Mouse (Mus musculus): Measurements from ENCODE around the gene Arhgap4. TPM values are rescaled to one million over a fixed set of nuclear protein-coding genes. Genes with fewer than 3 reads are reported as not detected.

The Arhgap4 gene
- polyA plus RNA-seq, 1 experiment = 4.7 TPM

GRCm38 (mm10) chrX:73911156-73911555, 10.5 kb downstream of the Arhgap4 start:
- no peaks in the 10 kb centered on the region for H3K4me1 ChIP-seq (ENCODE audit: control insufficient read depth, insufficient read depth, low read length)
- H3K4me3 ChIP-seq (ENCODE audit: low read depth, low read length) = peak overlapping the region; percentile 30
- no peak overlapping the region for H3K27ac ChIP-seq (ENCODE audit: insufficient read depth, low read length)
- H3K9me3 ChIP-seq (replicated peaks; ENCODE audit: control insufficient read depth, insufficient read depth, low read length, poor library complexity, severe bottlenecking) = no peaks in the 10 kb centered on the region
- no peaks in the 10 kb centered on the region for H3K36me3 ChIP-seq (ENCODE audit: control insufficient read depth, insufficient read depth, low read length, poor library complexity, severe bottlenecking)
- no peak for TF ChIP-seq POLR2A (IDR thresholded peaks at IDR 0.05; ENCODE audit: insufficient read depth, low read length)
- no peak for TF ChIP-seq CTCF (IDR thresholded peaks at IDR 0.05; ENCODE audit: low read depth, low read length)
- no peak for TF ChIP-seq EP300 (IDR thresholded peaks at IDR 0.05; ENCODE audit: insufficient read depth, low read depth, low read length)
- H3K27me3 ChIP-seq (ENCODE audit: control insufficient read depth, insufficient read depth, low read length, poor library complexity, severe bottlenecking) = no peaks in the 10 kb centered on the region
- peak overlapping the region; percentile 34; the same call in 1 of the 2 replicates for H3K9ac ChIP-seq (ENCODE audit: low read depth, poor library complexity, severe bottlenecking)

- no peak for TF ChIP-seq EP300 (IDR thresholded peaks at IDR 0.05; ENCODE audit: insufficient read depth, low read depth, low read length)
- no peak for TF ChIP-seq POLR2A (IDR thresholded peaks at IDR 0.05; ENCODE audit: insufficient read depth, low read length)
- TF ChIP-seq CTCF (IDR thresholded peaks at IDR 0.05; ENCODE audit: low read depth, low read length) = no peak
- Histone ChIP-seq H3K4me3 (ENCODE audit: low read depth, low read length) (peak overlapping the region; percentile 30; the same call in 1 of the 2 replicates), H3K27me3 (ENCODE audit: control insufficient read depth, insufficient read depth, low read length, poor library complexity, severe bottlenecking) (no peaks in the 10 kb centered on the region), H3K27ac (ENCODE audit: insufficient read depth, low read length) (no peak overlapping the region), H3K9ac (ENCODE audit: low read depth, poor library complexity, severe bottlenecking) (peak overlapping the region; percentile 34; the same call in 1 of the 2 replicates), H3K9me3 (replicated peaks; ENCODE audit: control insufficient read depth, insufficient read depth, low read length, poor library complexity, severe bottlenecking) (no peaks in the 10 kb centered on the region), H3K36me3 (ENCODE audit: control insufficient read depth, insufficient read depth, low read length, poor library complexity, severe bottlenecking) (no peaks in the 10 kb centered on the region), H3K4me1 (ENCODE audit: control insufficient read depth, insufficient read depth, low read length) (no peaks in the 10 kb centered on the region)
Measured at GRCm38 (mm10) chrX:73910451-73910850, 11.2 kb downstream of the Arhgap4 start.

- Histone ChIP-seq H3K9ac (ENCODE audit: low read depth, poor library complexity, severe bottlenecking) (no peak overlapping the region), H3K4me1 (ENCODE audit: control insufficient read depth, insufficient read depth, low read length) (no peaks in the 10 kb centered on the region), H3K27ac (ENCODE audit: insufficient read depth, low read length) (no peak overlapping the region; the same call in 1 of the 2 replicates), H3K9me3 (replicated peaks; ENCODE audit: control insufficient read depth, insufficient read depth, low read length, poor library complexity, severe bottlenecking) (no peaks in the 10 kb centered on the region), H3K36me3 (ENCODE audit: control insufficient read depth, insufficient read depth, low read length, poor library complexity, severe bottlenecking) (no peaks in the 10 kb centered on the region), H3K27me3 (ENCODE audit: control insufficient read depth, insufficient read depth, low read length, poor library complexity, severe bottlenecking) (no peaks in the 10 kb centered on the region), H3K4me3 (ENCODE audit: low read depth, low read length) (no peak overlapping the region)
- TF ChIP-seq POLR2A (IDR thresholded peaks at IDR 0.05; ENCODE audit: insufficient read depth, low read length) (no peak), EP300 (IDR thresholded peaks at IDR 0.05; ENCODE audit: insufficient read depth, low read depth, low read length) (no peak)
Measured at GRCm38 (mm10) chrX:73910049-73910448, 11.6 kb downstream of the Arhgap4 start.

- Histone ChIP-seq H3K27me3 (ENCODE audit: control insufficient read depth, insufficient read depth, low read length, poor library complexity, severe bottlenecking) (no peaks in the 10 kb centered on the region), H3K4me3 (ENCODE audit: low read depth, low read length) (no peak overlapping the region), H3K9ac (ENCODE audit: low read depth, poor library complexity, severe bottlenecking) (no peak overlapping the region), H3K27ac (ENCODE audit: insufficient read depth, low read length) (no peak overlapping the region), H3K4me1 (ENCODE audit: control insufficient read depth, insufficient read depth, low read length) (no peaks in the 10 kb centered on the region), H3K36me3 (ENCODE audit: control insufficient read depth, insufficient read depth, low read length, poor library complexity, severe bottlenecking) (no peaks in the 10 kb centered on the region), H3K9me3 (replicated peaks; ENCODE audit: control insufficient read depth, insufficient read depth, low read length, poor library complexity, severe bottlenecking) (no peaks in the 10 kb centered on the region)
- TF ChIP-seq CTCF (IDR thresholded peaks at IDR 0.05; ENCODE audit: low read depth, low read length) = no peak
- no peak for TF ChIP-seq POLR2A (IDR thresholded peaks at IDR 0.05; ENCODE audit: insufficient read depth, low read length)
Measured at GRCm38 (mm10) chrX:73897959-73898358, 23.7 kb downstream of the Arhgap4 start.

DNA sequence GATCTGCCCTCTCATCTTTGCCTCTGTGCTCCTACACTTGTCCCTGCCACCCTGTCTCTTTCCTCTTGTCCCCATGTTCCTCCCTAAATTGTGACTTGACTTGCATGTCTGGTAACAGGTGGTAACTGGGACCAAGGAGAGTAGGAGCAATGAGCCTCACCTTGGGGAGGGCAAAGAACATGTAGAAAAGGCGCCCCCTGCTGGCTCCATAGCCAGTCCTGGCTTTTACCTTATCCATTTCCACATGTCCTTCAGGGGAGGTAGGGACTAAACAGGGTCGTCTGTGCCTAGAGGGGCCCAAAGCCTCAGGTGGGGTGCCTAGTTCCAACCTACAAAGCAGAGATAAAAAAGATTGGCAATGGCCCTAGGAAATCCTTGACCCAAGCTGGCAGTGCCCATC, 26.0 kb downstream of the Arhgap4 start, which contains the start of gene L1cam:
Gene L1cam, minus strand, starts transcription at position 387 of the 400 bp plus-strand sequence.
- Histone ChIP-seq H3K9me3 (replicated peaks; ENCODE audit: control insufficient read depth, insufficient read depth, low read length, poor library complexity, severe bottlenecking) (no peaks in the 10 kb centered on the region), H3K27me3 (ENCODE audit: control insufficient read depth, insufficient read depth, low read length, poor library complexity, severe bottlenecking) (no peaks in the 10 kb centered on the region), H3K36me3 (ENCODE audit: control insufficient read depth, insufficient read depth, low read length, poor library complexity, severe bottlenecking) (no peaks in the 10 kb centered on the region), H3K4me1 (ENCODE audit: control insufficient read depth, insufficient read depth, low read length) (no peaks in the 10 kb centered on the region), H3K9ac (ENCODE audit: low read depth, poor library complexity, severe bottlenecking) (no peak within 1 kb of the TSS), H3K27ac (ENCODE audit: insufficient read depth, low read length) (no peak within 1 kb of the TSS), H3K4me3 (ENCODE audit: low read depth, low read length) (no peak within 1 kb of the TSS)
- TF ChIP-seq EP300 (IDR thresholded peaks at IDR 0.05; ENCODE audit: insufficient read depth, low read depth, low read length) (no peak), POLR2A (IDR thresholded peaks at IDR 0.05; ENCODE audit: insufficient read depth, low read length) (no peak), CTCF (IDR thresholded peaks at IDR 0.05; ENCODE audit: low read depth, low read length) (peak; percentile 48)

DNA sequence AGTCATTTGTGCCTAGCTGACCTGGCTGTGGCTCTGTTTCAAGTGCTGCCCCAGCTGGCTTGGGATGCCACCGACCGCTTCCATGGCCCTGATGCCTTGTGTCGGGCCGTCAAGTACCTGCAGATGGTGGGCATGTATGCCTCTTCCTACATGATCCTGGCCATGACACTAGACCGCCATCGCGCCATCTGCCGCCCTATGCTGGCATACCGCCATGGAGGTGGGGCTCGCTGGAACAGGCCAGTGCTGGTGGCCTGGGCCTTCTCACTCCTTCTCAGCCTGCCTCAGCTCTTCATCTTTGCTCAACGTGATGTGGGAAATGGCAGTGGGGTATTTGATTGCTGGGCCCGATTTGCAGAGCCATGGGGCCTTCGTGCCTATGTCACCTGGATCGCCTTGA, 28.8 kb downstream of the Arhgap4 start:
- Histone ChIP-seq H3K9ac (ENCODE audit: low read depth, poor library complexity, severe bottlenecking) (no peak overlapping the region), H3K4me3 (ENCODE audit: low read depth, low read length) (no peak overlapping the region), H3K9me3 (replicated peaks; ENCODE audit: control insufficient read depth, insufficient read depth, low read length, poor library complexity, severe bottlenecking) (no peaks in the 10 kb centered on the region), H3K4me1 (ENCODE audit: control insufficient read depth, insufficient read depth, low read length) (no peaks in the 10 kb centered on the region), H3K27ac (ENCODE audit: insufficient read depth, low read length) (no peak overlapping the region), H3K27me3 (ENCODE audit: control insufficient read depth, insufficient read depth, low read length, poor library complexity, severe bottlenecking) (no peaks in the 10 kb centered on the region), H3K36me3 (ENCODE audit: control insufficient read depth, insufficient read depth, low read length, poor library complexity, severe bottlenecking) (no peaks in the 10 kb centered on the region)
- no peak for TF ChIP-seq POLR2A (IDR thresholded peaks at IDR 0.05; ENCODE audit: insufficient read depth, low read length)
- TF ChIP-seq CTCF (IDR thresholded peaks at IDR 0.05; ENCODE audit: low read depth, low read length) = no peak
- TF ChIP-seq EP300 (IDR thresholded peaks at IDR 0.05; ENCODE audit: insufficient read depth, low read depth, low read length) = no peak

Measured in ES-Bruce4 (cell line).